Mouse (Mus musculus) ES-E14 (cell line): Measurements from ENCODE around the gene Osbpl6. TPM values are rescaled to one million over a fixed set of nuclear protein-coding genes. Genes with fewer than 3 reads are reported as not detected.

Experiments
- DNase-seq: peaks from one replicate; pipeline ENCODE4 v3.0.0-alpha.2; 2013; ENCODE audit warnings: low read depth, low spot score
- H3K27ac ChIP-seq: 2 replicates; pipeline ENCODE4 v1.5.1; 2012; ENCODE audit warnings: low read depth, mild to moderate bottlenecking, low read length, moderate library complexity, mixed read lengths; ENCODE audit not compliant: poor library complexity, insufficient read depth, severe bottlenecking
- H3K36me3 ChIP-seq: 2 replicates; pipeline ENCODE4 v1.6.1; 2012; ENCODE audit warnings: mild to moderate bottlenecking, low read length, moderate library complexity, mixed read lengths; ENCODE audit not compliant: control insufficient read depth, poor library complexity, insufficient read depth, severe bottlenecking
- H3K4me1 ChIP-seq, 2 experiments: fragments of 150-350 bp in 1 of 2; sonication (generic) in 1 of 2; 2 replicates each; pipeline ENCODE4 v1.6.1; 2012; ENCODE audit warnings: low read length in 2 of 2, mild to moderate bottlenecking in 1 of 2, mixed read lengths in 1 of 2; ENCODE audit not compliant: control insufficient read depth in 2 of 2, insufficient read depth in 2 of 2, poor library complexity in 1 of 2
- H3K4me3 ChIP-seq, 2 experiments: fragments of 150-350 bp in 1 of 2; sonication (generic) in 1 of 2; 2 replicates each; pipeline ENCODE4 v1.5.1; 2012; ENCODE audit warnings: low read length in 2 of 2, low read depth in 1 of 2, mild to moderate bottlenecking in 1 of 2, mixed read lengths in 1 of 2; ENCODE audit not compliant: insufficient read depth in 1 of 2, poor library complexity in 1 of 2, severe bottlenecking in 1 of 2
- H3K9ac ChIP-seq: 2 replicates; pipeline ENCODE4 v1.6.1; 2012; ENCODE audit warnings: low read depth, mild to moderate bottlenecking, low read length, mixed read lengths; ENCODE audit not compliant: poor library complexity, insufficient read depth, severe bottlenecking
- H3K9me3 ChIP-seq: fragments of 150-350 bp; sonication (generic); 2 replicates; pipeline ENCODE4 v1.6.1; 2012; ENCODE audit warnings: low read depth, mild to moderate bottlenecking, low read length; ENCODE audit not compliant: control insufficient read depth, insufficient read depth
- CHD2 ChIP-seq: IDR thresholded peaks from 2 replicates; pipeline ENCODE4 v1.6.1; 2014; ENCODE audit warnings: mild to moderate bottlenecking, low read depth, low read length, inconsistent platforms
- HCFC1 ChIP-seq: IDR thresholded peaks from 2 replicates; pipeline ENCODE4 v1.6.1; 2012; ENCODE audit warnings: low read length, inconsistent platforms, borderline replicate concordance; ENCODE audit not compliant: insufficient read depth
- MAFK ChIP-seq: IDR thresholded peaks from 2 replicates; pipeline ENCODE4 v1.6.1; 2014; ENCODE audit warnings: mild to moderate bottlenecking, low read depth, low read length, inconsistent platforms; ENCODE audit not compliant: insufficient read depth
- ZC3H11A ChIP-seq: IDR thresholded peaks from 2 replicates; pipeline ENCODE4 v1.6.1; 2012; ENCODE audit warnings: low read depth, mild to moderate bottlenecking, inconsistent platforms, low read length, borderline replicate concordance
- ZNF384 ChIP-seq: IDR thresholded peaks from 2 replicates; pipeline ENCODE4 v1.6.1; 2012; ENCODE audit warnings: low read depth, low read length, inconsistent platforms
- in situ Hi-C, 2 experiments: fragments of 600-800 bp; cut with MboI; formaldehyde crosslinking; loops; one replicate each; pipeline ENCODE4 v1.15.1; 2025; ENCODE audit warnings: low sequenced_read_pairs in 2 of 2, inconsistent platforms in 1 of 2; ENCODE audit not compliant: unreplicated experiment in 2 of 2
- total RNA-seq: library from RNA; depleted of rRNA; stranded (reverse); fragments of 300-350 nt; gene quantifications from 2 replicates; pipeline ENCODE4 v1.2.3, GENCODE M21; 2012

Osbpl6 gene
- total RNA-seq, 1 experiment = 0.45 TPM

GRCm38 (mm10) chr2:76437372-76437771 is 31.1 kb downstream of the Osbpl6 start:
- Histone ChIP-seq H3K27ac (no peak overlapping the region), H3K9ac (no peak overlapping the region), H3K4me3 (no peak overlapping the region), H3K36me3 (no peaks in the 10 kb centered on the region), H3K4me1 (no peaks in the 10 kb centered on the region; a peak in 1 of 4 replicates), H3K9me3 (no peaks in the 10 kb centered on the region)
- no peak for TF ChIP-seq MAFK
- TF ChIP-seq ZNF384 = no peak
- no peak for TF ChIP-seq CHD2
- no peak for TF ChIP-seq HCFC1
- TF ChIP-seq ZC3H11A = no peak
- in situ Hi-C loops = no loop called here
- no peak for DNase-seq

GRCm38 (mm10) chr2:76439540-76439939 is 33.2 kb downstream of the Osbpl6 start:
- no peak overlapping the region for H3K27ac ChIP-seq
- no peak overlapping the region for H3K9ac ChIP-seq
- in situ Hi-C loops = no loop called here
- DNase-seq = no peak
- H3K36me3 ChIP-seq = no peaks in the 10 kb centered on the region
- no peaks in the 10 kb centered on the region for H3K9me3 ChIP-seq
- no peak overlapping the region for H3K4me3 ChIP-seq
- TF ChIP-seq CHD2 (no peak), ZC3H11A (no peak), MAFK (no peak), ZNF384 (no peak), HCFC1 (no peak)
- no peaks in the 10 kb centered on the region; a peak in 1 of 4 replicates for H3K4me1 ChIP-seq

- no peak overlapping the region for H3K27ac ChIP-seq
- H3K36me3 ChIP-seq = no peaks in the 10 kb centered on the region
- H3K4me1 ChIP-seq = no peaks in the 10 kb centered on the region; a peak in 1 of 4 replicates
- peak; percentile 37 for DNase-seq
- TF ChIP-seq CHD2 (no peak), ZC3H11A (no peak), HCFC1 (no peak), MAFK (no peak), ZNF384 (no peak)
- no peak overlapping the region for H3K4me3 ChIP-seq
- no peak overlapping the region for H3K9ac ChIP-seq
- in situ Hi-C loops = no loop called here
- H3K9me3 ChIP-seq = no peaks in the 10 kb centered on the region
These were observed 35.8 kb downstream of the Osbpl6 start for GRCm38 (mm10) chr2:76442086-76442485.

GRCm38 (mm10) chr2:76449836-76450355 is 43.6 kb downstream of the Osbpl6 start:
- Histone ChIP-seq H3K4me3 (no peak overlapping the region), H3K4me1 (no peaks in the 10 kb centered on the region), H3K27ac (no peak overlapping the region), H3K36me3 (no peaks in the 10 kb centered on the region), H3K9me3 (no peaks in the 10 kb centered on the region), H3K9ac (no peak overlapping the region)
- DNase-seq = no peak
- in situ Hi-C loops = no loop called here
- TF ChIP-seq CHD2 (no peak), MAFK (peak; percentile 77; the same call in 1 of the 2 replicates), ZNF384 (peak; percentile 77), ZC3H11A (no peak), HCFC1 (no peak)

GRCm38 (mm10) chr2:76466723-76467122 is 60.4 kb downstream of the Osbpl6 start:
- no peak overlapping the region for H3K9ac ChIP-seq
- no peak for DNase-seq
- H3K27ac ChIP-seq = no peak overlapping the region
- H3K4me3 ChIP-seq = no peak overlapping the region
- H3K4me1 ChIP-seq = no peaks in the 10 kb centered on the region
- no peaks in the 10 kb centered on the region for H3K36me3 ChIP-seq
- no peaks in the 10 kb centered on the region for H3K9me3 ChIP-seq
- in situ Hi-C loops = no loop called here
- TF ChIP-seq ZC3H11A = no peak
- TF ChIP-seq MAFK = no peak
- no peak for TF ChIP-seq ZNF384
- TF ChIP-seq CHD2 = no peak
- no peak for TF ChIP-seq HCFC1
